Mouse (Mus musculus): Measurements from ENCODE around the gene Plscr5.
"Not testable (repeated sequence)": the region's sequence is repeated elsewhere in the genome, so short reads cannot be mapped to it uniquely, and the experiment has no call there.

Gene Plscr5

GRCm38 (mm10) chr9:92192636-92193035, at the start of gene Plscr5:
Plscr5 (plus strand) TSS chr9:92192936.
- not testable (repeated sequence) for DNase-seq

- no peak for DNase-seq
These were observed 45.0 kb upstream of the Plscr5 start for GRCm38 (mm10) chr9:92147555-92148248.

GRCm38 (mm10) chr9:92162213-92162612, 30.5 kb upstream of the Plscr5 start:
- no peak for DNase-seq

- no peak for DNase-seq
These were observed 19.3 kb upstream of the Plscr5 start for GRCm38 (mm10) chr9:92173318-92173985.

GRCm38 (mm10) chr9:92174176-92175075, 18.3 kb upstream of the Plscr5 start:
- DNase-seq: no peak

GRCm38 (mm10) chr9:92178861-92179469, 13.8 kb upstream of the Plscr5 start:
- DNase-seq: no peak

GRCm38 (mm10) chr9:92191295-92191694, 1.4 kb upstream of the Plscr5 start:
- DNase-seq: no peak

GRCm38 (mm10) chr9:92198408-92198807, 5.7 kb downstream of the Plscr5 start:
- no peak for DNase-seq

GRCm38 (mm10) chr9:92199564-92199963, 6.8 kb downstream of the Plscr5 start:
- no peak for DNase-seq

- DNase-seq: no peak
These were observed 11.7 kb downstream of the Plscr5 start for GRCm38 (mm10) chr9:92204397-92204796.

GRCm38 (mm10) chr9:92207307-92207706, 14.6 kb downstream of the Plscr5 start:
- peak in 1 of 2 experiments; percentile 44 for DNase-seq

GRCm38 (mm10) chr9:92207757-92208156, 15.0 kb downstream of the Plscr5 start:
- no peak for DNase-seq

- DNase-seq: no peak
These were observed 17.1 kb downstream of the Plscr5 start for GRCm38 (mm10) chr9:92209850-92210249.

- no peak for DNase-seq
These were observed 17.7 kb downstream of the Plscr5 start for GRCm38 (mm10) chr9:92210386-92210967.

- no peak for DNase-seq
These were observed 18.3 kb downstream of the Plscr5 start for GRCm38 (mm10) chr9:92211048-92211447.

GRCm38 (mm10) chr9:92217484-92217883, 24.7 kb downstream of the Plscr5 start:
- no peak for DNase-seq

- DNase-seq: no peak
These were observed 25.2 kb downstream of the Plscr5 start for GRCm38 (mm10) chr9:92217896-92218295.

- DNase-seq: no peak
These were observed 27.4 kb downstream of the Plscr5 start for GRCm38 (mm10) chr9:92220151-92220550.

GRCm38 (mm10) chr9:92221480-92221879, 28.7 kb downstream of the Plscr5 start:
- DNase-seq: no peak

- no peak for DNase-seq
These were observed 32.0 kb downstream of the Plscr5 start for GRCm38 (mm10) chr9:92224598-92225231.

GRCm38 (mm10) chr9:92226127-92226655, 33.5 kb downstream of the Plscr5 start:
- DNase-seq: no peak

- DNase-seq: no peak
These were observed 34.1 kb downstream of the Plscr5 start for GRCm38 (mm10) chr9:92226795-92227194.
